Mouse (Mus musculus): ENCODE results near the gene Hist2h2ac. TPM values are rescaled to one million over a fixed set of nuclear protein-coding genes. Genes with fewer than 3 reads are reported as not detected.

The Hist2h2ac gene
- polyA plus RNA-seq, 1 experiment from 2014 or later, result 4.7 TPM

- H3K4me3 ChIP-seq (ENCODE audit: low read length), result peak overlapping the region; percentile 72
- WGBS, result 16% methylated on average over 27 of the region's 27 CpGs
- H3K36me3 ChIP-seq (ENCODE audit: control insufficient read depth, insufficient read depth, low read length), result no peaks in the 10 kb centered on the region
- peak overlapping the region; percentile 99 for H3K4me2 ChIP-seq (ENCODE audit: low read depth, low read length)
- peak; percentile 1; the same call in 1 of the 2 replicates for ATAC-seq
- peaks cover 10% of the 10 kb centered on the region for H3K4me1 ChIP-seq (ENCODE audit: control insufficient read depth, insufficient read depth, low read length)
- peak overlapping the region; percentile 88 for H3K9ac ChIP-seq (ENCODE audit: low read depth, low read length)
- no peaks in the 10 kb centered on the region for H3K9me3 ChIP-seq (ENCODE audit: control insufficient read depth, low read length)
- no peaks in the 10 kb centered on the region for H3K27me3 ChIP-seq (replicated peaks; ENCODE audit: control insufficient read depth, insufficient read depth, low read length)
- peak overlapping the region; percentile 91 for H3K27ac ChIP-seq (ENCODE audit: low read length)
Measured at GRCm38 (mm10) chr3:96196437-96197128, 24.1 kb downstream of the Hist2h2ac start.

- Histone ChIP-seq H3K4me1 (ENCODE audit: control insufficient read depth, insufficient read depth, low read length) (peaks cover 10% of the 10 kb centered on the region), H3K9ac (ENCODE audit: low read depth, low read length) (no peak overlapping the region), H3K36me3 (ENCODE audit: control insufficient read depth, insufficient read depth, low read length) (no peaks in the 10 kb centered on the region), H3K4me2 (ENCODE audit: low read depth, low read length) (no peak overlapping the region), H3K27ac (ENCODE audit: low read length) (no peak overlapping the region), H3K4me3 (ENCODE audit: low read length) (no peak overlapping the region), H3K27me3 (replicated peaks; ENCODE audit: control insufficient read depth, insufficient read depth, low read length) (no peaks in the 10 kb centered on the region), H3K9me3 (ENCODE audit: control insufficient read depth, low read length) (no peaks in the 10 kb centered on the region)
- ATAC-seq, result no peak
- WGBS, result 91% methylated on average over 11 of the region's 11 CpGs
Measured at GRCm38 (mm10) chr3:96195616-96196313, 24.9 kb downstream of the Hist2h2ac start.

- H3K9me3 ChIP-seq (ENCODE audit: control insufficient read depth, low read length), result no peaks in the 10 kb centered on the region
- H3K4me3 ChIP-seq (ENCODE audit: low read length), result no peak overlapping the region
- H3K27me3 ChIP-seq (replicated peaks; ENCODE audit: control insufficient read depth, insufficient read depth, low read length), result no peaks in the 10 kb centered on the region
- no peak overlapping the region for H3K9ac ChIP-seq (ENCODE audit: low read depth, low read length)
- H3K4me1 ChIP-seq (ENCODE audit: control insufficient read depth, insufficient read depth, low read length), result peaks cover 10% of the 10 kb centered on the region
- H3K36me3 ChIP-seq (ENCODE audit: control insufficient read depth, insufficient read depth, low read length), result no peaks in the 10 kb centered on the region
- no peak overlapping the region for H3K4me2 ChIP-seq (ENCODE audit: low read depth, low read length)
- H3K27ac ChIP-seq (ENCODE audit: low read length), result no peak overlapping the region
- no peak for ATAC-seq
- 89% methylated on average over 10 of the region's 10 CpGs for WGBS
Measured at GRCm38 (mm10) chr3:96194966-96195365, 25.7 kb downstream of the Hist2h2ac start.

- Histone ChIP-seq H3K27me3 (replicated peaks; ENCODE audit: control insufficient read depth, insufficient read depth, low read length) (no peaks in the 10 kb centered on the region), H3K27ac (ENCODE audit: low read length) (no peak overlapping the region), H3K4me1 (ENCODE audit: control insufficient read depth, insufficient read depth, low read length) (peaks cover 9% of the 10 kb centered on the region), H3K9ac (ENCODE audit: low read depth, low read length) (no peak overlapping the region), H3K9me3 (ENCODE audit: control insufficient read depth, low read length) (no peaks in the 10 kb centered on the region), H3K4me3 (ENCODE audit: low read length) (no peak overlapping the region), H3K36me3 (ENCODE audit: control insufficient read depth, insufficient read depth, low read length) (no peaks in the 10 kb centered on the region), H3K4me2 (ENCODE audit: low read depth, low read length) (no peak overlapping the region)
- 66% methylated on average over 12 of the region's 12 CpGs for WGBS
- ATAC-seq, result no peak
Measured at GRCm38 (mm10) chr3:96192977-96193376, 27.7 kb downstream of the Hist2h2ac start.

- 27% methylated on average over 4 of the region's 4 CpGs for WGBS
- Histone ChIP-seq H3K4me3 (ENCODE audit: low read length) (no peak overlapping the region), H3K36me3 (ENCODE audit: control insufficient read depth, insufficient read depth, low read length) (no peaks in the 10 kb centered on the region), H3K9me3 (ENCODE audit: control insufficient read depth, low read length) (no peaks in the 10 kb centered on the region), H3K9ac (ENCODE audit: low read depth, low read length) (0 out of 2 replicates have a peak overlapping the region, but pooled peaks have one; percentile 21), H3K4me2 (ENCODE audit: low read depth, low read length) (peak overlapping the region; percentile 75; the same call in 1 of the 2 replicates), H3K4me1 (ENCODE audit: control insufficient read depth, insufficient read depth, low read length) (peaks cover 2% of the 10 kb centered on the region; the same call in 1 of the 2 replicates), H3K27me3 (replicated peaks; ENCODE audit: control insufficient read depth, insufficient read depth, low read length) (no peaks in the 10 kb centered on the region), H3K27ac (ENCODE audit: low read length) (no peak overlapping the region)
- no peak for ATAC-seq
Measured at GRCm38 (mm10) chr3:96182382-96182776, 38.3 kb downstream of the Hist2h2ac start.

- Histone ChIP-seq H3K27me3 (replicated peaks; ENCODE audit: control insufficient read depth, insufficient read depth, low read length) (no peaks in the 10 kb centered on the region), H3K4me3 (ENCODE audit: low read length) (peak overlapping the region; percentile 58), H3K4me2 (ENCODE audit: low read depth, low read length) (peak overlapping the region; percentile 75), H3K27ac (ENCODE audit: low read length) (no peak overlapping the region), H3K9me3 (ENCODE audit: control insufficient read depth, low read length) (no peaks in the 10 kb centered on the region), H3K9ac (ENCODE audit: low read depth, low read length) (peak overlapping the region; percentile 74; the same call in 1 of the 2 replicates), H3K4me1 (ENCODE audit: control insufficient read depth, insufficient read depth, low read length) (peaks cover 2% of the 10 kb centered on the region; the same call in 1 of the 2 replicates), H3K36me3 (ENCODE audit: control insufficient read depth, insufficient read depth, low read length) (no peaks in the 10 kb centered on the region)
- ATAC-seq, result 0 out of 2 replicates have a peak, but pooled peaks have one; percentile 21
- 38% methylated on average over 12 of the region's 12 CpGs for WGBS
Measured at GRCm38 (mm10) chr3:96181510-96182381, 38.9 kb downstream of the Hist2h2ac start.

- Histone ChIP-seq H3K27me3 (replicated peaks; ENCODE audit: control insufficient read depth, insufficient read depth, low read length) (no peaks in the 10 kb centered on the region), H3K4me1 (ENCODE audit: control insufficient read depth, insufficient read depth, low read length) (peaks cover 2% of the 10 kb centered on the region; the same call in 1 of the 2 replicates), H3K4me2 (ENCODE audit: low read depth, low read length) (peak within 1 kb of the TSS; percentile 75), H3K27ac (ENCODE audit: low read length) (no peak within 1 kb of the TSS), H3K36me3 (ENCODE audit: control insufficient read depth, insufficient read depth, low read length) (no peaks in the 10 kb centered on the region), H3K9me3 (ENCODE audit: control insufficient read depth, low read length) (no peaks in the 10 kb centered on the region), H3K9ac (ENCODE audit: low read depth, low read length) (peak within 1 kb of the TSS; percentile 74), H3K4me3 (ENCODE audit: low read length) (peak within 1 kb of the TSS; percentile 58)
- WGBS, result under 1% methylated on average over 13 of the region's 23 CpGs
- ATAC-seq, result peak; percentile 43; the same call in 1 of the 2 replicates
Measured at GRCm38 (mm10) chr3:96180727-96181477, 39.8 kb downstream of the Hist2h2ac start, which contains the start of gene Sv2a. TSS of gene Sv2a (plus strand) at chr3:96181151.

GRCm38 (mm10) chr3:96179531-96179930 is 41.1 kb downstream of the Hist2h2ac start:
- no peak overlapping the region for H3K27ac ChIP-seq (ENCODE audit: low read length)
- 66% methylated on average over 4 of the region's 4 CpGs for WGBS
- no peaks in the 10 kb centered on the region for H3K9me3 ChIP-seq (ENCODE audit: control insufficient read depth, low read length)
- H3K36me3 ChIP-seq (ENCODE audit: control insufficient read depth, insufficient read depth, low read length), result peaks cover 6% of the 10 kb centered on the region; the same call in 1 of the 2 replicates
- H3K4me3 ChIP-seq (ENCODE audit: low read length), result no peak overlapping the region
- H3K4me1 ChIP-seq (ENCODE audit: control insufficient read depth, insufficient read depth, low read length), result peaks cover 2% of the 10 kb centered on the region; the same call in 1 of the 2 replicates
- no peak for ATAC-seq
- no peaks in the 10 kb centered on the region for H3K27me3 ChIP-seq (replicated peaks; ENCODE audit: control insufficient read depth, insufficient read depth, low read length)
- no peak overlapping the region for H3K4me2 ChIP-seq (ENCODE audit: low read depth, low read length)
- H3K9ac ChIP-seq (ENCODE audit: low read depth, low read length), result no peak overlapping the region
